Mouse (Mus musculus) ES-Bruce4 (cell line): Measurements from ENCODE around the gene Kcnj6. TPM values are rescaled to one million over a fixed set of nuclear protein-coding genes. Genes with fewer than 3 reads are reported as not detected.

Experiments
- H3K27ac ChIP-seq: 2 replicates; pipeline ENCODE4 v1.5.1; 2012; ENCODE audit warnings: low read length, inconsistent platforms; ENCODE audit not compliant: insufficient read depth
- H3K27me3 ChIP-seq: 2 replicates; pipeline ENCODE4 v1.6.1; 2012; ENCODE audit warnings: mild to moderate bottlenecking, low read length, inconsistent platforms; ENCODE audit not compliant: control insufficient read depth, poor library complexity, insufficient read depth, severe bottlenecking
- H3K36me3 ChIP-seq: 2 replicates; pipeline ENCODE4 v1.6.1; 2012; ENCODE audit warnings: inconsistent platforms, mild to moderate bottlenecking, low read length, moderate library complexity; ENCODE audit not compliant: control insufficient read depth, poor library complexity, insufficient read depth, severe bottlenecking
- H3K4me1 ChIP-seq: one replicate; pipeline ENCODE4 v1.8.1; 2011; ENCODE audit warnings: low read length; ENCODE audit not compliant: control insufficient read depth, insufficient read depth
- H3K4me3 ChIP-seq: 2 replicates; pipeline ENCODE4 v1.5.1; 2011; ENCODE audit warnings: low read depth, mild to moderate bottlenecking, low read length
- H3K9ac ChIP-seq: 2 replicates; pipeline ENCODE4 v1.6.1; 2012; ENCODE audit warnings: low read depth, mild to moderate bottlenecking, inconsistent platforms; ENCODE audit not compliant: poor library complexity, severe bottlenecking
- H3K9me3 ChIP-seq: replicated peaks from 2 replicates; pipeline ENCODE4 v1.6.1; 2012; ENCODE audit warnings: mild to moderate bottlenecking, low read length, inconsistent platforms; ENCODE audit not compliant: control insufficient read depth, poor library complexity, insufficient read depth, severe bottlenecking
- CTCF ChIP-seq: IDR thresholded peaks from one replicate; pipeline ENCODE4 v1.8.1; 2011; ENCODE audit warnings: low read depth, low read length
- EP300 ChIP-seq: IDR thresholded peaks from 2 replicates; pipeline ENCODE4 v1.6.1; 2011; ENCODE audit warnings: low read depth, low read length; ENCODE audit not compliant: insufficient read depth
- POLR2A ChIP-seq: IDR thresholded peaks from one replicate; pipeline ENCODE4 v1.8.1; 2011; ENCODE audit warnings: low read length; ENCODE audit not compliant: insufficient read depth
- polyA plus RNA-seq: library from polyadenylated mRNA; stranded (reverse); fragments of >200 nt; gene quantifications from 2 replicates; pipeline ENCODE4 v1.2.4, GENCODE M21; 2011; ENCODE audit warnings: low read depth; ENCODE audit not compliant: missing spikeins, insufficient read depth, insufficient read length

The Kcnj6 gene
- polyA plus RNA-seq: not detected in 2 replicates

DNA sequence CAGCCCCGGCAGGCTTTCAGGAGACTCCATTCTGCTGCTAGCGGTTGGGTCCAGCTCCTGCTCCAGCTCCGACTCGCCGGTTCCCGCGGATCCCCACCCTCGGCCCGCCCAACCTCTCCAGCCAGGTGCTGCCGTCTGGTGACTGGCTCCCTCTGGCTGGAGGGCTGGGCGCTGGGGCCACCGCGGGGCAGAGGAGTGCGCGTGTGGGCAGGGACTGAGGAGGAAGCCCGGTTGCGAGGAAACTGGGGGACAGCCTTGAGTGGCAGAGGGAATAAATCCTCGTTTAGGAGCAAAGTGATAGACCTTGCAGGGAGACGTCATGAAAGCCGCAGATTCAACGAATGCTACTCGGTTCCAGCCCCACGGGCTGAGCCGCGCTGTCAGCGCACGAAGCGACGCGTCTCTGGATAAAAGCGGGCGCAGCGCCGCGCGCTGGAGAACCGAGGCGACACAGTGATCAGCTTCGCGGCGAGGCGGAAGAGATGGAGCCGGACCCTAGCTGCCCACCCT is at the start of gene Kcnj6:
Kcnj6 (minus strand) TSS at position 362 of the 510 bp plus-strand sequence.
- Histone ChIP-seq H3K27ac (no peak within 1 kb of the TSS), H3K9ac (no peak within 1 kb of the TSS), H3K36me3 (no peaks in the 10 kb centered on the region), H3K27me3 (no peaks in the 10 kb centered on the region; the same call in 1 of the 2 replicates), H3K9me3 (no peaks in the 10 kb centered on the region), H3K4me1 (no peaks in the 10 kb centered on the region), H3K4me3 (peak within 1 kb of the TSS; percentile 48)
- TF ChIP-seq EP300 (no peak), CTCF (peak; percentile 57)

DNA sequence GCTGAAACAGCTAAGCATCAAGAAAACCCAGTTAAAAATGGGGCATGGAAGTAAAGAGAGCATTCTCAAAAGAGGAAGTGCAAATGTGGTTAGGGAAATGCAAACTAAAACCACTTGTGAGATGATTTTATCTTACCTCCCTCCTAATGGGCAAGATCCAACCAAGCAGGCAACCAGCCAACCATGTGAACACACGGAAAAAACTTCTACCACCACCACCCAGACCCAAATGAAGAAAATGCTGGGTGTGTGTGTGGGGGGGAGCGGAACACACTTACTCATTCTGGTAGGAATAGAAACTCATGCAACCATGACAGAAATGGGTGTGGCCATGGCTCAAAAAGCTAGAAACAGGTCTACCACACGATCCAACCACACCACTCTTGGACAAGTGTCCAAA is 12.4 kb upstream of the Kcnj6 start:
- Histone ChIP-seq H3K4me1 (no peaks in the 10 kb centered on the region), H3K27me3 (no peaks in the 10 kb centered on the region), H3K36me3 (no peaks in the 10 kb centered on the region), H3K27ac (no peak overlapping the region), H3K9me3 (no peaks in the 10 kb centered on the region), H3K4me3 (no peak overlapping the region), H3K9ac (no peak overlapping the region)
- TF ChIP-seq EP300 (no peak), POLR2A (no peak), CTCF (no peak)

DNA sequence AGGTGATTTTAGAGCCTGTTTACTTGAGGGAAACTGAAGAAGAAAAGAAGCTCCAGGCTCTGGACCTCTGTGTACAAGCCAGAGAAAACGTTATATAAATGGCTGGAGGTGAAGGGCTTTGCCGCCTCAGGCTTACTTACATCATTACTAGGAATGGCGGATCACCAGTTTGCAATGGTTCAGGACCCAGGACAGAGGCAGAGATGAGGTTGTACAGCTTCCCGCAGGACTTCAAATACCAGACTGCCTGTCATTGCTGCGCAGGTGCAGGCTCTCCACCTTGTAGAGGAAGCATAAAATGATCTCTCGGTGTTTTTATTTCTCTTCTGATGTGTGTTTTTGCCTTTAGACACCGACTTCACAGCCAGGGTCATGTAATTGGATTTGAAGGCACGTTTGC is 7.1 kb upstream of the Kcnj6 start:
- H3K27ac ChIP-seq: no peak overlapping the region
- H3K9me3 ChIP-seq: no peaks in the 10 kb centered on the region
- H3K9ac ChIP-seq: no peak overlapping the region
- no peak for TF ChIP-seq POLR2A
- no peak for TF ChIP-seq EP300
- TF ChIP-seq CTCF: no peak
- H3K4me1 ChIP-seq: no peaks in the 10 kb centered on the region
- H3K4me3 ChIP-seq: no peak overlapping the region
- H3K27me3 ChIP-seq: no peaks in the 10 kb centered on the region
- H3K36me3 ChIP-seq: no peaks in the 10 kb centered on the region

DNA sequence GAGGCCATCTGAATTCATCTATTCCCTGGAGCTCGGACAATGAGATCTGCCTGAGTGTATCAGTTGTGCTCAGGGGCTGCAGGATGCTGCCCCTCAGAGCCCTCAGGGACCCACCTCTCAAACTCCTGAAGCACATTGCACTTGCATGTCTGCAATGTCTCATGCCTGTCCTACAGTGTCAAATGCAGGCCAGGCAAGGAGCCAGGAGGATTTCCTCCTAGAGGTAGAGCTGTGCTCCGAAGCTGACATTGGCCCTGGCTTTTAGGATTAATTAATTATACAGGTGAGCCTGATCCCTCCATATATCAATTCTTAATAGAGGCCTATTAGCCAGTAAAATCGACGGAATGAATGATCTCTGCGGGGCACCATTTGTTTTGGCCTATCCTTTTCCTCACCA is 2.0 kb upstream of the Kcnj6 start:
- TF ChIP-seq POLR2A: no peak
- no peak for TF ChIP-seq EP300
- TF ChIP-seq CTCF: no peak
- Histone ChIP-seq H3K4me1 (no peaks in the 10 kb centered on the region), H3K9ac (no peak overlapping the region), H3K27ac (no peak overlapping the region), H3K27me3 (no peaks in the 10 kb centered on the region; the same call in 1 of the 2 replicates), H3K4me3 (no peak overlapping the region), H3K9me3 (no peaks in the 10 kb centered on the region), H3K36me3 (no peaks in the 10 kb centered on the region)

DNA sequence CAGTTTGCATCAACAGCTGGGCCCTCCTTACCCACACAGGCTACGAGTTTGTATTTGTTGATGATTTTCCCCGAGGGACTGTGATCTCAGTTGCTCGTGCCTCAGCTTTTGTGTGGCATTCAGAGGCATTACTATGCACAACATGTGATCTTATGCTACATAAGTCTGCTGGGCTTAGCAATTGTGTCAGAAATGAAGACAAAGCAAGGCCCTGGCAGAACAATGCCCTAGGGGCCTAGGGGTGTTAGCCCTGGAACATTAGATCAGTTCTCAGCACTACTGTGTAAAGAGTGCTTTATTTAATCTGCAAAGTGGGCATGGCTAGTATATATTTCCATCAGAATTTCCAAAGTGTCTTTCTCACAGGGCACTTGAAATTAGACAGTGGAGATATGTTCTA is 1.5 kb upstream of the Kcnj6 start:
- Histone ChIP-seq H3K27me3 (no peaks in the 10 kb centered on the region; the same call in 1 of the 2 replicates), H3K36me3 (no peaks in the 10 kb centered on the region), H3K9ac (no peak overlapping the region), H3K9me3 (no peaks in the 10 kb centered on the region), H3K4me3 (no peak overlapping the region), H3K4me1 (no peaks in the 10 kb centered on the region), H3K27ac (no peak overlapping the region)
- no peak for TF ChIP-seq CTCF

DNA sequence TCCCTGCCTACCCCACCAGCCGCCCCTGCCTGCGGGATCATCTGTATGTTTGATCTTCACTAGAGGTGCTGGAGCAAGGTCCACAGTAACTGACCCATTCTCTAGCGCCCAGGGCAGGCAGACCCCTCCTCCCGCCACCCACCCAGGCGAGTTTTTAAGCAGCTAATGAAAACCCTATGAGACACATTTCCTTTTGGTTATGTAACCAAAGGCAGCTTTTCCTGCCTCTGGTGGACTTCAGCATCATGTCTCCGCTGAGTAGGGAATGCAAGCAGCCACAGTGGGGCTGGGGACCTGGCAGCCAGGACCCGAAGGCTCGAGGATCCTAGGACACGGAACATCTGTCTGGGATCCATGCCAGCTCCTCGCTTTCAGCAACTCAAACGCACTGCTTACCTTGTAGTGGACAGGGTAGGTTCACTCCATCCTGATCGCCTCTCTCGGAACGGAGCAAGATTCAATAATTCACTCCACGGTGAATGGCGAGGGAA is 665 bp downstream of the Kcnj6 start:
- peak overlapping the region; percentile 6; the same call in 1 of the 2 replicates for H3K4me3 ChIP-seq
- H3K27me3 ChIP-seq: no peaks in the 10 kb centered on the region; the same call in 1 of the 2 replicates
- no peaks in the 10 kb centered on the region for H3K36me3 ChIP-seq
- H3K9ac ChIP-seq: no peak overlapping the region
- no peaks in the 10 kb centered on the region for H3K4me1 ChIP-seq
- H3K27ac ChIP-seq: no peak overlapping the region
- no peak for TF ChIP-seq EP300
- no peak for TF ChIP-seq POLR2A
- no peak for TF ChIP-seq CTCF
- H3K9me3 ChIP-seq: no peaks in the 10 kb centered on the region
